Mouse (Mus musculus) intestine, embryonic 15.5 days (tissue): ENCODE results near the gene Tkfc. TPM values are rescaled to one million over a fixed set of nuclear protein-coding genes. Genes with fewer than 3 reads are reported as not detected.

Experiments used
- ATAC-seq: fragments of 200-750 bp; cut with Nextera tagmentation; 2 replicates; pipeline ENCODE4 v1.8.0; 2017; ENCODE audit warnings: moderate TSS enrichment, moderate library complexity
- H3K27ac ChIP-seq: fragments of 300-500 bp; sonication (generic); 2 replicates; pipeline ENCODE4 v1.5.1; 2015; ENCODE audit warnings: mild to moderate bottlenecking, inconsistent platforms
- H3K27me3 ChIP-seq: fragments of 300-500 bp; sonication (generic); replicated peaks from 2 replicates; pipeline ENCODE4 v1.6.1; 2015; ENCODE audit warnings: inconsistent platforms
- H3K36me3 ChIP-seq: fragments of 300-500 bp; sonication (generic); 2 replicates; pipeline ENCODE4 v1.6.1; 2015; ENCODE audit warnings: inconsistent platforms
- H3K4me1 ChIP-seq: fragments of 300-500 bp; sonication (generic); replicated peaks from 2 replicates; pipeline ENCODE4 v1.6.1; 2015; ENCODE audit warnings: inconsistent platforms
- H3K4me2 ChIP-seq: fragments of 300-500 bp; sonication (generic); replicated peaks from 2 replicates; pipeline ENCODE4 v1.6.1; 2015; ENCODE audit warnings: mild to moderate bottlenecking, inconsistent platforms
- H3K4me3 ChIP-seq: fragments of 300-500 bp; sonication (generic); replicated peaks from 2 replicates; pipeline ENCODE4 v1.5.1; 2015; ENCODE audit warnings: inconsistent platforms
- H3K9ac ChIP-seq: fragments of 300-500 bp; sonication (generic); 2 replicates; pipeline ENCODE4 v1.6.1; 2015; ENCODE audit warnings: inconsistent platforms
- H3K9me3 ChIP-seq: fragments of 300-500 bp; sonication (generic); 2 replicates; pipeline ENCODE4 v1.6.1; 2016; ENCODE audit warnings: inconsistent platforms
- WGBS: fragments of 180-500 bp; shearing (Covaris S2); methylation state at CpG from one replicate; pipeline ENCODE4 v1.1.7; 2015; 5-methylcytosine and 5-hydroxymethylcytosine counted together
- polyA plus RNA-seq: library from polyadenylated mRNA; unstranded; fragments of >200 nt; fragmentation: Nextera tagmentation; extraction: Ambion mirVana; gene quantifications from 2 replicates; pipeline ENCODE4 v1.2.1, GENCODE M21; 2015

Gene Tkfc
- polyA plus RNA-seq, 1 experiment from 2014 or later: 36.3 TPM

- Histone ChIP-seq H3K4me1 (peaks cover 15% of the 10 kb centered on the region), H3K27me3 (no peaks in the 10 kb centered on the region), H3K9ac (no peak overlapping the region), H3K4me3 (no peak overlapping the region), H3K36me3 (no peaks in the 10 kb centered on the region), H3K27ac (no peak overlapping the region), H3K9me3 (no peaks in the 10 kb centered on the region), H3K4me2 (no peak overlapping the region)
- no peak for ATAC-seq
- 75% methylated on average over 2 of the region's 2 CpGs for WGBS
Observed at GRCm38 (mm10) chr19:10557001-10557400, 48.5 kb downstream of the Tkfc start.

- no peaks in the 10 kb centered on the region for H3K9me3 ChIP-seq
- peak within 1 kb of the TSS; percentile 74 for H3K4me2 ChIP-seq
- peak within 1 kb of the TSS; percentile 45 for H3K27ac ChIP-seq
- peak; percentile 99 for ATAC-seq
- 1% methylated on average over 43 of the region's 43 CpGs for WGBS
- peak within 1 kb of the TSS; percentile 59 for H3K4me3 ChIP-seq
- no peaks in the 10 kb centered on the region for H3K36me3 ChIP-seq
- no peaks in the 10 kb centered on the region for H3K27me3 ChIP-seq
- H3K4me1 ChIP-seq: peaks cover 11% of the 10 kb centered on the region
- H3K9ac ChIP-seq: peak within 1 kb of the TSS; percentile 64
Observed at GRCm38 (mm10) chr19:10555624-10556510, 49.6 kb downstream of the Tkfc start, which contains the start of gene Tmem216. Gene Tmem216, minus strand, starts transcription at chr19:10556238.

- no peaks in the 10 kb centered on the region for H3K9me3 ChIP-seq
- H3K36me3 ChIP-seq: peaks cover 31% of the 10 kb centered on the region
- no peak for ATAC-seq
- H3K9ac ChIP-seq: no peak overlapping the region
- H3K4me1 ChIP-seq: no peaks in the 10 kb centered on the region
- H3K4me3 ChIP-seq: no peak overlapping the region
- H3K27ac ChIP-seq: no peak overlapping the region
- 93% methylated on average over 5 of the region's 5 CpGs for WGBS
- no peak overlapping the region for H3K4me2 ChIP-seq
- no peaks in the 10 kb centered on the region for H3K27me3 ChIP-seq
Observed at GRCm38 (mm10) chr19:10539454-10539853, 66.0 kb downstream of the Tkfc start.

Other genes with a start within 250 kb of the Tkfc start
- 1.7 and 3.1 TPM in 2 replicates for gene Syt7, start 216.6 kb downstream of the Tkfc start, polyA plus RNA-seq
- 0.56 and 0.62 TPM in 2 replicates for gene Lrrc10b, start 148.2 kb downstream of the Tkfc start, polyA plus RNA-seq
- 0.68 and 1.4 TPM in 2 replicates for gene Ppp1r32, start 122.7 kb downstream of the Tkfc start, polyA plus RNA-seq
- 30.8 and 36.3 TPM in 2 replicates for gene Cpsf7, start 80.4 kb downstream of the Tkfc start, polyA plus RNA-seq
- gene Sdhaf2, start 79.5 kb downstream of the Tkfc start, polyA plus RNA-seq: 57.2 and 58.3 TPM in 2 replicates
- gene Tmem216, start 49.4 kb downstream of the Tkfc start, polyA plus RNA-seq: 34.5 and 34.9 TPM in 2 replicates
- 17.0 and 19.2 TPM in 2 replicates for gene Cyb561a3, start 28.5 kb downstream of the Tkfc start, polyA plus RNA-seq
- 26.8 and 28.5 TPM in 2 replicates for gene Tmem138, start 28.3 kb downstream of the Tkfc start, polyA plus RNA-seq
- 278 and 283 TPM in 2 replicates for gene Ddb1, start 327 bp downstream of the Tkfc start, polyA plus RNA-seq
- 3.4 and 4.8 TPM in 2 replicates for gene Vwce, start 28.6 kb upstream of the Tkfc start, polyA plus RNA-seq
- 0.39 and 0.61 TPM in 2 replicates for gene Pga5, start 72.4 kb upstream of the Tkfc start, polyA plus RNA-seq
- gene Vps37c, start 83.1 kb upstream of the Tkfc start, polyA plus RNA-seq: 28.1 and 28.7 TPM in 2 replicates
- gene Cd5, start 133.3 kb upstream of the Tkfc start, polyA plus RNA-seq: 0.10 and 0.13 TPM in 2 replicates
- gene Cd6, start 224.4 kb upstream of the Tkfc start, polyA plus RNA-seq: 0.19 and 0.57 TPM in 2 replicates
- gene Slc15a3, start 234.1 kb upstream of the Tkfc start, polyA plus RNA-seq: 0.30 and 0.65 TPM in 2 replicates